Mouse (Mus musculus): ENCODE measurements around the gene Sco2. TPM values are rescaled to one million over a fixed set of nuclear protein-coding genes. Genes with fewer than 3 reads are reported as not detected.
A peak's percentile ranks its signal among the peaks of the same experiment; 100 is the strongest.

Sco2 gene
- polyA plus RNA-seq, 1 experiment: 47.2 TPM

GRCm38 (mm10) chr15:89390081-89390480 lies 16.4 kb upstream of the Sco2 start:
- Histone ChIP-seq H3K36me3 (replicated peaks; ENCODE audit: low read length) (no peaks in the 10 kb centered on the region), H3K9me3 (no peaks in the 10 kb centered on the region), H3K4me3 (replicated peaks) (no peak overlapping the region), H3K27me3 (replicated peaks) (peaks cover 57% of the 10 kb centered on the region), H3K4me1 (peaks cover 13% of the 10 kb centered on the region)
- TF ChIP-seq GATA1 (IDR thresholded peaks at IDR 0.05; ENCODE audit: borderline replicate concordance, low read length) (no peak), FLI1 (IDR thresholded peaks at IDR 0.05; ENCODE audit: low read length) (no peak)

- H3K4me3 ChIP-seq (replicated peaks): no peak overlapping the region
- H3K9me3 ChIP-seq: no peaks in the 10 kb centered on the region
- H3K4me1 ChIP-seq: peaks cover 5% of the 10 kb centered on the region; the same call in 1 of the 2 replicates
- peaks cover 74% of the 10 kb centered on the region for H3K27me3 ChIP-seq (replicated peaks)
- TF ChIP-seq GATA1 (IDR thresholded peaks at IDR 0.05; ENCODE audit: borderline replicate concordance, low read length): no peak
- TF ChIP-seq FLI1 (IDR thresholded peaks at IDR 0.05; ENCODE audit: low read length): no peak
- H3K36me3 ChIP-seq (replicated peaks; ENCODE audit: low read length): no peaks in the 10 kb centered on the region
These were observed 13.5 kb upstream of the Sco2 start for GRCm38 (mm10) chr15:89387127-89387526.

GRCm38 (mm10) chr15:89384617-89385016 lies 11.0 kb upstream of the Sco2 start, which contains the start of gene Klhdc7b:
Gene Klhdc7b (plus strand): TSS chr15:89384917.
- peaks cover 6% of the 10 kb centered on the region for H3K4me1 ChIP-seq
- TF ChIP-seq FLI1 (IDR thresholded peaks at IDR 0.05; ENCODE audit: low read length): no peak
- H3K27me3 ChIP-seq (replicated peaks): peaks cover 62% of the 10 kb centered on the region
- no peaks in the 10 kb centered on the region for H3K36me3 ChIP-seq (replicated peaks; ENCODE audit: low read length)
- no peak within 1 kb of the TSS for H3K4me3 ChIP-seq (replicated peaks)
- no peaks in the 10 kb centered on the region for H3K9me3 ChIP-seq

GRCm38 (mm10) chr15:89379429-89379828 lies 5.8 kb upstream of the Sco2 start:
- Histone ChIP-seq H3K27me3 (replicated peaks) (peaks cover 42% of the 10 kb centered on the region), H3K9me3 (no peaks in the 10 kb centered on the region), H3K36me3 (replicated peaks; ENCODE audit: low read length) (no peaks in the 10 kb centered on the region), H3K4me3 (replicated peaks) (peak overlapping the region; percentile 90), H3K4me1 (peaks cover 37% of the 10 kb centered on the region)
- TF ChIP-seq FLI1 (IDR thresholded peaks at IDR 0.05; ENCODE audit: low read length): no peak
- no peak for TF ChIP-seq GATA1 (IDR thresholded peaks at IDR 0.05; ENCODE audit: borderline replicate concordance, low read length)

GRCm38 (mm10) chr15:89378831-89379401 lies 5.3 kb upstream of the Sco2 start, which contains the start of gene Odf3b:
Gene Odf3b (minus strand): TSS chr15:89379282.
- Histone ChIP-seq H3K36me3 (replicated peaks; ENCODE audit: low read length) (no peaks in the 10 kb centered on the region), H3K4me3 (replicated peaks) (peak within 1 kb of the TSS; percentile 90), H3K27me3 (replicated peaks) (peaks cover 37% of the 10 kb centered on the region), H3K9me3 (no peaks in the 10 kb centered on the region), H3K4me1 (peaks cover 43% of the 10 kb centered on the region)
- TF ChIP-seq GATA1 (IDR thresholded peaks at IDR 0.05; ENCODE audit: borderline replicate concordance, low read length) (no peak), FLI1 (IDR thresholded peaks at IDR 0.05; ENCODE audit: low read length) (no peak)

- TF ChIP-seq FLI1 (IDR thresholded peaks at IDR 0.05; ENCODE audit: low read length) (no peak), GATA1 (IDR thresholded peaks at IDR 0.05; ENCODE audit: borderline replicate concordance, low read length) (no peak)
- H3K36me3 ChIP-seq (replicated peaks; ENCODE audit: low read length): no peaks in the 10 kb centered on the region
- peaks cover 47% of the 10 kb centered on the region for H3K4me1 ChIP-seq
- peak overlapping the region; percentile 90 for H3K4me3 ChIP-seq (replicated peaks)
- H3K9me3 ChIP-seq: no peaks in the 10 kb centered on the region
- peaks cover 34% of the 10 kb centered on the region for H3K27me3 ChIP-seq (replicated peaks)
These were observed 4.5 kb upstream of the Sco2 start for GRCm38 (mm10) chr15:89377938-89378828.

- peaks cover 56% of the 10 kb centered on the region for H3K4me1 ChIP-seq
- peaks cover 5% of the 10 kb centered on the region for H3K36me3 ChIP-seq (replicated peaks; ENCODE audit: low read length)
- no peak for TF ChIP-seq GATA1 (IDR thresholded peaks at IDR 0.05; ENCODE audit: borderline replicate concordance, low read length)
- no peak for TF ChIP-seq FLI1 (IDR thresholded peaks at IDR 0.05; ENCODE audit: low read length)
- H3K9me3 ChIP-seq: no peaks in the 10 kb centered on the region
- H3K4me3 ChIP-seq (replicated peaks): no peak overlapping the region
- peaks cover 27% of the 10 kb centered on the region for H3K27me3 ChIP-seq (replicated peaks)
These were observed 3.7 kb upstream of the Sco2 start for GRCm38 (mm10) chr15:89377362-89377761.

GRCm38 (mm10) chr15:89376957-89377356 lies 3.3 kb upstream of the Sco2 start, which contains the start of gene Tymp:
Gene Tymp (minus strand): TSS chr15:89377039.
- H3K4me3 ChIP-seq (replicated peaks): no peak within 1 kb of the TSS
- no peak for TF ChIP-seq GATA1 (IDR thresholded peaks at IDR 0.05; ENCODE audit: borderline replicate concordance, low read length)
- no peak for TF ChIP-seq FLI1 (IDR thresholded peaks at IDR 0.05; ENCODE audit: low read length)
- peaks cover 27% of the 10 kb centered on the region for H3K27me3 ChIP-seq (replicated peaks)
- peaks cover 9% of the 10 kb centered on the region for H3K36me3 ChIP-seq (replicated peaks; ENCODE audit: low read length)
- H3K9me3 ChIP-seq: no peaks in the 10 kb centered on the region
- peaks cover 60% of the 10 kb centered on the region for H3K4me1 ChIP-seq

- Histone ChIP-seq H3K27me3 (replicated peaks) (peaks cover 27% of the 10 kb centered on the region), H3K36me3 (replicated peaks; ENCODE audit: low read length) (peaks cover 18% of the 10 kb centered on the region), H3K4me1 (peaks cover 69% of the 10 kb centered on the region), H3K9me3 (no peaks in the 10 kb centered on the region), H3K4me3 (replicated peaks) (no peak overlapping the region)
- TF ChIP-seq GATA1 (IDR thresholded peaks at IDR 0.05; ENCODE audit: borderline replicate concordance, low read length): no peak
- no peak for TF ChIP-seq FLI1 (IDR thresholded peaks at IDR 0.05; ENCODE audit: low read length)
These were observed 2.4 kb upstream of the Sco2 start for GRCm38 (mm10) chr15:89376040-89376439.

All from megakaryocyte, embryonic 14.5 days (primary cell).